Comparison of ENCODE assay signal across 17 mouse cellular contexts in the genomic region with DNA sequence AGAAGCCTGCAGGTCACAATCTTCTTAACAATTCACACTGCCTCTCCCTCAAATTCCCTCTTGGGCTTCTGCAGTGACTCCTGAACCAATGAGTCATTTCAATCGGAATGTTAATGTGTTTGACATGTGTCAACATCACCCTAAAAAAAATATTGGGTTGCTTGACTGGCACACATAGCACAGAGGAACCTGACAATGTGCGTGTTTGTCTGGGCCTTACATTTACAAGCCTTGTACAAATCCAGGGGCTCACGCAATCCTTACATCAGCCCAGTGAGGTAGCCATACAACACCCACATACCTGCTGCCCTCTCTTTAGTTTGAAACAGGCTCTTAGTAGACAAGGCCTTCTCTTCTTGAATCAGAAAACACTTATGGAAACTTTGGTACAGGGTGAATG.
"Had no signal": no experiment of that assay in that cellular context is flagged by ENCODE, and none has a peak within 500 bp of the region (broad histone marks: within the 10 kb centered on the region; RNA-seq: fewer than 3 reads in every experiment).

No protein-coding gene starts in this region.

- H3K27me3 ChIP-seq: neural tube, embryonic 15.5 days had no signal

- H3K4me2 ChIP-seq: limb, embryonic 12.5 days; neural tube, embryonic 15.5 days had no signal

- H3K9me3 ChIP-seq: limb, embryonic 12.5 days; neural tube, embryonic 15.5 days had no signal

- ATAC-seq: inflammation-experienced regulatory T-cells, adult 6 months; intestine, postnatal 0 days had no signal

- H3K27ac ChIP-seq: limb, embryonic 12.5 days; liver, embryonic 14.5 days; neural tube, embryonic 15.5 days had no signal

- DNase-seq: kidney, adult 8-10 months; kidney, postnatal 36 days; layer of hippocampus, adult 9-11 months; layer of hippocampus, postnatal 36 days; liver; lung, postnatal 36 days; midbrain, embryonic 14.5 days; right cerebral cortex, postnatal 4 days; spleen, adult 18-20 months; thymus, adult 2 months; thymus, postnatal 25 days had no signal

- H3K36me3 ChIP-seq: limb, embryonic 12.5 days; neural tube, embryonic 15.5 days had no signal

- H3K9ac ChIP-seq: limb, embryonic 12.5 days; liver, embryonic 14.5 days; neural tube, embryonic 15.5 days had no signal

- H3K4me3 ChIP-seq: limb, embryonic 12.5 days; myocyte; neural tube, embryonic 15.5 days had no signal

- H3K4me1 ChIP-seq: neural tube, embryonic 15.5 days had no signal
